ENCODE assay signal across 8 mouse cellular contexts in genomic region chr5:74068714-74069321, GRCm38 (mm10). TPM values are rescaled to one million over a fixed set of nuclear protein-coding genes. Genes with fewer than 3 reads are reported as not detected.
DNase-seq lines count a peak whose midpoint lies in the region; ATAC-seq and TF ChIP-seq lines count a peak whose summit lies in the region.

No protein-coding gene starts in this region.

- peak overlapping the region; percentile 91 for H3K4me2 ChIP-seq in hindbrain, postnatal 0 days (ENCODE audit: low read depth, low read length)

- H3K36me3 ChIP-seq in hindbrain, postnatal 0 days (ENCODE audit: insufficient read depth, low read length) = no peaks in the 10 kb centered on the region

- peak overlapping the region; percentile 93 for H3K27ac ChIP-seq in hindbrain, postnatal 0 days

- no peak for TF ChIP-seq CTCF in hindbrain, postnatal 0 days (IDR thresholded peaks at IDR 0.05; ENCODE audit: low read depth)

- no peaks in the 10 kb centered on the region for H3K27me3 ChIP-seq in hindbrain, postnatal 0 days (ENCODE audit: insufficient read depth, low read length)

- peak overlapping the region; percentile 74 for H3K4me3 ChIP-seq in hindbrain, postnatal 0 days (ENCODE audit: low read length)

- peaks cover 26% of the 10 kb centered on the region for H3K4me1 ChIP-seq in hindbrain, postnatal 0 days (ENCODE audit: insufficient read depth, low read length)

- ATAC-seq in hindbrain, postnatal 0 days = peak; percentile 61
- peak; percentile 19; the same call in 1 of the 2 replicates for ATAC-seq in megakaryocyte progenitor cell, adult 5-6 weeks (replicated peaks; ENCODE audit: poor library complexity)

- WGBS in hindbrain, postnatal 0 days = 1% methylated on average over 18 of the region's 18 CpGs

- H3K9ac ChIP-seq in hindbrain, postnatal 0 days (replicated peaks; ENCODE audit: low read length) = peak overlapping the region; percentile 98

- intact Hi-C loops in left cerebral cortex, postnatal 25 days (cut with DNase I) = loop anchor here (5.0 to 10.0 kb wide), 3 partner anchors 128 to 1086 kb away; partner anchors contain the start of genes Pdgfra and Rasl11b

- H3K9me3 ChIP-seq in hindbrain, postnatal 0 days (ENCODE audit: low read length) = no peaks in the 10 kb centered on the region

- DNase-seq in right cerebral cortex, adult 18-20 months = peak; percentile 72
- DNase-seq in right cerebral cortex, postnatal 25 days = no peak
- peak; percentile 81 for DNase-seq in cerebellum, adult 9-10 months
- DNase-seq in gastrocnemius, adult 18-20 months (ENCODE audit: low spot score) = peak; percentile 80
- DNase-seq in hindbrain, postnatal 0 days (ENCODE audit: low spot score) = peak; percentile 65
- DNase-seq in left cerebral cortex, postnatal 25 days (ENCODE audit: low spot score in 2 of 2) = peak; percentile 66 to 77
- DNase-seq in skeletal muscle tissue, adult 2 months (ENCODE audit: low read depth, low spot score) = peak; percentile 36

RNA-seq across cellular contexts. Expression of gene Usp46, which starts 0.6 kb away (rescaled TPM):
- total RNA-seq in gastrocnemius, adult 18-20 months (2021) = 10 to 100 TPM; 10.4 to 16.0 TPM
- 52.7 and 65.4 TPM in 2 replicates for total RNA-seq in hindbrain, postnatal 0 days (2014; rRNA removed)
- polyA plus RNA-seq in hindbrain, postnatal 0 days (2015; fragmentation: Nextera tagmentation; extraction: Ambion mirVana) = 39.1 and 40.5 TPM in 2 replicates
- 100 to 1,000 TPM; 148 to 153 TPM for total RNA-seq in left cerebral cortex, postnatal 25 days (2021)
- 20.5 and 25.0 TPM in 2 replicates for total RNA-seq in megakaryocyte progenitor cell, adult 5-6 weeks (2015)
- total RNA-seq in megakaryocyte progenitor cell, adult 5-6 weeks (2017) = 14.2 and 21.7 TPM in 2 replicates
